Mouse (Mus musculus) neural tube, embryonic 15.5 days (tissue): ENCODE data around the gene Ddx49. TPM values are rescaled to one million over a fixed set of nuclear protein-coding genes. Genes with fewer than 3 reads are reported as not detected.

ENCODE experiments used
- ATAC-seq: fragments of 200-750 bp; cut with Nextera tagmentation; 2 replicates; pipeline ENCODE4 v1.8.0; 2017; ENCODE audit warnings: mild to moderate bottlenecking, moderate TSS enrichment, moderate library complexity; ENCODE audit not compliant: low FRiP score
- H3K27ac ChIP-seq: fragments of 300-500 bp; sonication (generic); replicated peaks from 2 replicates; pipeline ENCODE4 v1.5.1; 2015; ENCODE audit warnings: mild to moderate bottlenecking, inconsistent platforms
- H3K27me3 ChIP-seq: fragments of 300-500 bp; sonication (generic); replicated peaks from 2 replicates; pipeline ENCODE4 v1.6.1; 2015; ENCODE audit warnings: inconsistent platforms
- H3K36me3 ChIP-seq: fragments of 300-500 bp; sonication (generic); 2 replicates; pipeline ENCODE4 v1.6.1; 2015; ENCODE audit warnings: inconsistent platforms
- H3K4me1 ChIP-seq: fragments of 300-500 bp; sonication (generic); 2 replicates; pipeline ENCODE4 v1.6.1; 2015; ENCODE audit warnings: inconsistent platforms
- H3K4me2 ChIP-seq: fragments of 300-500 bp; sonication (generic); 2 replicates; pipeline ENCODE4 v1.6.1; 2015; ENCODE audit warnings: inconsistent platforms, mild to moderate bottlenecking, moderate library complexity
- H3K4me3 ChIP-seq: fragments of 300-500 bp; sonication (generic); replicated peaks from 2 replicates; pipeline ENCODE4 v1.5.1; 2015; ENCODE audit warnings: mild to moderate bottlenecking, inconsistent platforms
- H3K9ac ChIP-seq: fragments of 300-500 bp; sonication (generic); replicated peaks from 2 replicates; pipeline ENCODE4 v1.6.1; 2015; ENCODE audit warnings: mild to moderate bottlenecking, inconsistent platforms
- H3K9me3 ChIP-seq: fragments of 300-500 bp; sonication (generic); replicated peaks from 2 replicates; pipeline ENCODE4 v1.6.1; 2016; ENCODE audit warnings: inconsistent platforms
- WGBS: fragments of 180-500 bp; shearing (Covaris S2); methylation state at CpG from one replicate; pipeline ENCODE4 v1.1.7; 2015; ENCODE audit warnings: mixed read lengths; 5-methylcytosine and 5-hydroxymethylcytosine counted together
- polyA plus RNA-seq: library from polyadenylated mRNA; unstranded; fragments of >200 nt; fragmentation: Nextera tagmentation; extraction: Ambion mirVana; gene quantifications from 2 replicates; pipeline ENCODE4 v1.2.1, GENCODE M21; 2015

Ddx49 gene
- polyA plus RNA-seq, 1 experiment from 2014 or later = 42.2 TPM

- Histone ChIP-seq H3K4me3 (peak within 1 kb of the TSS; percentile 48), H3K27ac (peak within 1 kb of the TSS; percentile 90), H3K27me3 (no peaks in the 10 kb centered on the region), H3K9me3 (no peaks in the 10 kb centered on the region), H3K36me3 (peaks cover 49% of the 10 kb centered on the region), H3K4me2 (peak within 1 kb of the TSS; percentile 63), H3K9ac (peak within 1 kb of the TSS; percentile 56), H3K4me1 (peaks cover 34% of the 10 kb centered on the region)
- ATAC-seq = peak; percentile 73
- WGBS = 1% methylated on average over 66 of the region's 66 CpGs
Measured at GRCm38 (mm10) chr8:70315624-70316510, 13.6 kb upstream of the Ddx49 start, which contains the start of gene Cers1. Cers1 (plus strand) TSS chr8:70315775.

- H3K36me3 ChIP-seq = peaks cover 49% of the 10 kb centered on the region
- 81% methylated on average over 2 of the region's 2 CpGs for WGBS
- H3K27ac ChIP-seq = no peak overlapping the region
- no peak overlapping the region; the same call in 1 of the 2 replicates for H3K4me3 ChIP-seq
- H3K4me2 ChIP-seq = no peak overlapping the region
- no peak for ATAC-seq
- no peaks in the 10 kb centered on the region for H3K27me3 ChIP-seq
- no peaks in the 10 kb centered on the region for H3K9me3 ChIP-seq
- H3K9ac ChIP-seq = no peak overlapping the region
- peaks cover 33% of the 10 kb centered on the region for H3K4me1 ChIP-seq
Measured at GRCm38 (mm10) chr8:70313399-70313798, 11.1 kb upstream of the Ddx49 start.

GRCm38 (mm10) chr8:70309311-70309710 lies 7.0 kb upstream of the Ddx49 start:
- peaks cover 82% of the 10 kb centered on the region for H3K36me3 ChIP-seq
- no peak overlapping the region for H3K4me3 ChIP-seq
- no peak overlapping the region for H3K27ac ChIP-seq
- WGBS = 33% methylated on average over 2 of the region's 2 CpGs
- H3K4me2 ChIP-seq = no peak overlapping the region
- no peak overlapping the region for H3K9ac ChIP-seq
- no peaks in the 10 kb centered on the region for H3K9me3 ChIP-seq
- ATAC-seq = no peak
- no peaks in the 10 kb centered on the region for H3K27me3 ChIP-seq
- peaks cover 6% of the 10 kb centered on the region for H3K4me1 ChIP-seq

GRCm38 (mm10) chr8:70302901-70303300 lies 612 bp upstream of the Ddx49 start:
- H3K4me1 ChIP-seq = peaks cover 32% of the 10 kb centered on the region
- peak overlapping the region; percentile 65 for H3K4me3 ChIP-seq
- H3K36me3 ChIP-seq = peaks cover 49% of the 10 kb centered on the region
- H3K4me2 ChIP-seq = peak overlapping the region; percentile 92
- 6% methylated on average over 16 of the region's 16 CpGs for WGBS
- H3K27me3 ChIP-seq = no peaks in the 10 kb centered on the region
- H3K9ac ChIP-seq = peak overlapping the region; percentile 57
- ATAC-seq = peak; percentile 30
- peak overlapping the region; percentile 73 for H3K27ac ChIP-seq
- H3K9me3 ChIP-seq = no peaks in the 10 kb centered on the region

GRCm38 (mm10) chr8:70300881-70301280 lies 1.4 kb downstream of the Ddx49 start:
- Histone ChIP-seq H3K36me3 (peaks cover 52% of the 10 kb centered on the region), H3K4me1 (peaks cover 32% of the 10 kb centered on the region)
- WGBS = 75% methylated on average over 3 of the region's 3 CpGs

GRCm38 (mm10) chr8:70293988-70294405 lies 8.3 kb downstream of the Ddx49 start:
- H3K4me3 ChIP-seq = no peak overlapping the region
- H3K27me3 ChIP-seq = no peaks in the 10 kb centered on the region
- WGBS = 79% methylated on average over 5 of the region's 5 CpGs
- no peak for ATAC-seq
- H3K36me3 ChIP-seq = peaks cover 83% of the 10 kb centered on the region
- no peak overlapping the region for H3K4me2 ChIP-seq
- no peaks in the 10 kb centered on the region for H3K4me1 ChIP-seq
- no peak overlapping the region for H3K9ac ChIP-seq
- no peak overlapping the region for H3K27ac ChIP-seq
- no peaks in the 10 kb centered on the region for H3K9me3 ChIP-seq

More at GRCm38 (mm10) chr8:70300881-70301280, 1.4 kb downstream of the Ddx49 start:
- Histone ChIP-seq H3K27ac (no peak overlapping the region), H3K4me2 (peak overlapping the region; percentile 92; the same call in 1 of the 2 replicates), H3K9ac (no peak overlapping the region), H3K27me3 (no peaks in the 10 kb centered on the region), H3K9me3 (no peaks in the 10 kb centered on the region), H3K4me3 (no peak overlapping the region)
- ATAC-seq = no peak

- 92% methylated on average over 8 of the region's 8 CpGs for WGBS
Measured at GRCm38 (mm10) chr8:70286737-70287136, 15.6 kb downstream of the Ddx49 start.

GRCm38 (mm10) chr8:70285304-70285703 lies 17.0 kb downstream of the Ddx49 start:
- Histone ChIP-seq H3K36me3 (peaks cover 26% of the 10 kb centered on the region), H3K27ac (no peak overlapping the region), H3K4me1 (peaks cover 26% of the 10 kb centered on the region), H3K4me2 (no peak overlapping the region), H3K9me3 (no peaks in the 10 kb centered on the region), H3K4me3 (no peak overlapping the region), H3K9ac (no peak overlapping the region), H3K27me3 (no peaks in the 10 kb centered on the region)
- ATAC-seq = no peak
- WGBS = 97% methylated on average over 15 of the region's 15 CpGs

More at GRCm38 (mm10) chr8:70286737-70287136, 15.6 kb downstream of the Ddx49 start:
- no peak overlapping the region for H3K4me3 ChIP-seq
- peaks cover 39% of the 10 kb centered on the region for H3K36me3 ChIP-seq
- no peak overlapping the region for H3K4me2 ChIP-seq
- H3K27me3 ChIP-seq = no peaks in the 10 kb centered on the region
- ATAC-seq = no peak
- no peak overlapping the region for H3K27ac ChIP-seq
- H3K9me3 ChIP-seq = no peaks in the 10 kb centered on the region
- peaks cover 26% of the 10 kb centered on the region for H3K4me1 ChIP-seq
- no peak overlapping the region for H3K9ac ChIP-seq

GRCm38 (mm10) chr8:70284421-70284820 lies 17.9 kb downstream of the Ddx49 start:
- peak overlapping the region; percentile 13; the same call in 1 of the 2 replicates for H3K4me2 ChIP-seq
- no peak overlapping the region for H3K9ac ChIP-seq
- H3K9me3 ChIP-seq = no peaks in the 10 kb centered on the region
- H3K27me3 ChIP-seq = no peaks in the 10 kb centered on the region
- no peak for ATAC-seq
- H3K4me1 ChIP-seq = peaks cover 26% of the 10 kb centered on the region
- H3K4me3 ChIP-seq = peak overlapping the region; percentile 8; the same call in 1 of the 2 replicates
- H3K27ac ChIP-seq = no peak overlapping the region
- peaks cover 23% of the 10 kb centered on the region for H3K36me3 ChIP-seq
- 72% methylated on average over 5 of the region's 5 CpGs for WGBS

GRCm38 (mm10) chr8:70283136-70284077 lies 18.9 kb downstream of the Ddx49 start:
- Histone ChIP-seq H3K9me3 (no peaks in the 10 kb centered on the region), H3K4me1 (peaks cover 26% of the 10 kb centered on the region), H3K36me3 (peaks cover 20% of the 10 kb centered on the region), H3K4me2 (peak overlapping the region; percentile 91), H3K27me3 (no peaks in the 10 kb centered on the region), H3K9ac (peak overlapping the region; percentile 84), H3K27ac (peak overlapping the region; percentile 67), H3K4me3 (peak overlapping the region; percentile 83)
- peak; percentile 50 for ATAC-seq
- under 1% methylated on average over 55 of the region's 55 CpGs for WGBS

- Histone ChIP-seq H3K27me3 (no peaks in the 10 kb centered on the region), H3K4me3 (peak within 1 kb of the TSS; percentile 83), H3K4me2 (peak within 1 kb of the TSS; percentile 91), H3K36me3 (peaks cover 20% of the 10 kb centered on the region), H3K9me3 (no peaks in the 10 kb centered on the region), H3K4me1 (peaks cover 29% of the 10 kb centered on the region), H3K27ac (peak within 1 kb of the TSS; percentile 67), H3K9ac (peak within 1 kb of the TSS; percentile 84)
- WGBS = under 1% methylated on average over 33 of the region's 36 CpGs
- ATAC-seq = peak; percentile 72
Measured at GRCm38 (mm10) chr8:70282603-70283135, 19.6 kb downstream of the Ddx49 start, which contains the start of gene Homer3. Homer3 (plus strand) TSS chr8:70282827.
